Mouse (Mus musculus): Measurements from ENCODE around the gene Adtrp.

DNA sequence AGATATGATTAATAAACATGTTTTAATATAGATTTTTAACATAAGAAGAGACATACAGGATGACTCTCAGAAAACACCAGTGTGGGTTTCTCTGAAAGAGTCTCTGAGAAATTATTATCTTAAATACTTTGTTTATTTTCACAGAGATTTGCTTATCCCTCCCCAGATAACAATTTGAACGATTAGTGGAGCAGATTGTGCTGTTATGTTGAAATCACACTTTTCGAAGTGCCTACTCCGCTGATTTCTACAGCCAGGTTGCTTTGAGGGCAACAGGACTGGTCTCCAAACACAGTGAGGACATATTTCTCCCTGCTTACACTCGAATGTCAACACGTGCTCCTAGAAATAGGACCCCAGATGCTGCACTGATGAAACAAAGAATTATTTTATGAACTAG is 2.5 kb downstream of the Adtrp start:
- TF ChIP-seq MAX (IDR thresholded peaks at IDR 0.05; ENCODE audit: low read depth) (no peak), TCF12 (IDR thresholded peaks at IDR 0.05; ENCODE audit: insufficient read depth, poor library complexity, severe bottlenecking) (no peak), POLR2A (IDR thresholded peaks at IDR 0.05; ENCODE audit: insufficient read length, low read depth) (no peak), TCF3 (IDR thresholded peaks at IDR 0.05; ENCODE audit: insufficient read length, low read depth) (no peak), E2F4 (IDR thresholded peaks at IDR 0.05; ENCODE audit: insufficient read depth) (no peak), SRF (IDR thresholded peaks at IDR 0.05; ENCODE audit: control insufficient read depth, insufficient read length, low read depth) (no peak), CEBPB (IDR thresholded peaks at IDR 0.05; ENCODE audit: insufficient read depth, poor library complexity, severe bottlenecking) (no peak), POLR2AphosphoS2 (IDR thresholded peaks at IDR 0.05; ENCODE audit: insufficient read length, low read depth) (no peak), MYOD1 (IDR thresholded peaks at IDR 0.05; ENCODE audit: control insufficient read depth in 1 of 3, insufficient read length in 2 of 3, low read depth in 2 of 3) (no peak), USF1 (IDR thresholded peaks at IDR 0.05; ENCODE audit: low read depth) (no peak), REST (IDR thresholded peaks at IDR 0.05; ENCODE audit: insufficient read depth, insufficient read length) (no peak), MYOG (IDR thresholded peaks at IDR 0.05; ENCODE audit: control insufficient read depth in 1 of 3, insufficient read depth in 1 of 3, insufficient read length in 2 of 3, low read depth in 2 of 3) (no peak)
